Mouse (Mus musculus) CD8-positive naive resting alpha-beta T cell, adult 2 months (primary cell): ENCODE results near the gene Cd164l2.

Experiments used
- DNase-seq, 2 experiments: peaks; one replicate each; pipeline ENCODE4 v3.0.0; 2022; ENCODE audit warnings: low read depth in 2 of 2, low spot score in 2 of 2

Gene Cd164l2

GRCm38 (mm10) chr4:133218745-133219144 is 6.8 kb downstream of the Cd164l2 start:
- no peak for DNase-seq

DNA sequence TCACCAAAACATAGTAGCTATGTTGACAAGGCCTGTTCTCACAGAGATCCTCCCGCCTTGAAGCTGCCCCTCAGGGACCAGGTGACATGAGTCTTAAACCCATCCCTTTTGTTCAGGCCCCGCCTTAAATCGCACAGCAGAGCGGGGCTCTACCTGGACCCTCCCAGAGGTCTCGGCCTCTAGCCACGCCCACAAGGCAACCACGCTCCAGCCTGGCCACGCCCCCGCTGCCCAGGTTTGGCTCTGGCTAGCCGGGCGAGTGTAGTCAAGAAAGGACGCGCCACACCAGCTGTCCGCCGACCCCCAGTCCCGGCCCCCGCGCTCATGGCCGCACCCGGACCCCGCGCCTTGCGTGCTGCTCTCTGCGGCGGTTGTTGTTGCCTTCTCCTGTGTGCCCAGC is 8.7 kb downstream of the Cd164l2 start:
- no peak for DNase-seq

DNA sequence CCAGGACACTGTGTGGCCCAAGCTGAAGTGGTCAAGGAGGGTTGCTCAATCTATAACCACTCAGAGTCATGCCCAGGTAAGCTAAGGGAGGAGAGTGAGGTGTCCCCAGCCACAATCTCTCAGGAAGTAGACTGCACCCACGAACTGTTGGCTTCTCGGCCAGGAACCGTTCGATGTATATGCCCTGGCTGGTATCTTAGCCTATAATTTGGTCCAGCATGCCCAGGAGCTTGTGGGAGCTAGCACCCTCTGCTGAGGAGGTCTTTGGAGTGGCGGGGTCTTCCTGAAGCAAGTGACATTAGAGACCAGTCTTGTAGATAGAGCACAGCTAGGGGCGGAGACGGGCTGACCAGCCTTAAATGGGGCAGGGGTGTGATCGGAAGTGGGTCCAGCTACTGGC is 9.8 kb downstream of the Cd164l2 start:
- no peak for DNase-seq

- no peak for DNase-seq
Observed at GRCm38 (mm10) chr4:133223875-133224274, 11.9 kb downstream of the Cd164l2 start.

DNA sequence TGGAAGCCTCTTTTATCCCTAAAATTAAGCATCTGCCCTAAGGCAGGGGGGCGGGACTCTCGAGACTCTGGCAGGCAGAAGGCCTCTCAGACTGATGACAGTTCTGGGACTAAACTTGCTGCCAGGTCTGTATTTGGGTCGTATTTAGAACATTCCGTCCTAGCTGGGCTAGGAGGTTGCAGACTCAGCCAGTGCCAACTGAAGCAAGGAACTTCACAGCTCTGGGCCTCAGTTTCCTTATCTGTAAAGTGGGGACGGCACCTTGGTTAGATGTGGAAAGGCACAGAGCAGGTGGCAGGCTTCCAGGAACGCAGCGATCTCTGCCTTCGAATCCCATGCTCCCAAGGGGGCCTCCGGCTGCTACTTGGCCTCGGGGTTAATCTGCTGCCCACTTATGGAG is 14.1 kb downstream of the Cd164l2 start:
- no peak for DNase-seq

- DNase-seq, result no peak
Observed at GRCm38 (mm10) chr4:133227636-133228035, 15.7 kb downstream of the Cd164l2 start.

GRCm38 (mm10) chr4:133229582-133229981 is 17.7 kb downstream of the Cd164l2 start:
- DNase-seq, result no peak

DNA sequence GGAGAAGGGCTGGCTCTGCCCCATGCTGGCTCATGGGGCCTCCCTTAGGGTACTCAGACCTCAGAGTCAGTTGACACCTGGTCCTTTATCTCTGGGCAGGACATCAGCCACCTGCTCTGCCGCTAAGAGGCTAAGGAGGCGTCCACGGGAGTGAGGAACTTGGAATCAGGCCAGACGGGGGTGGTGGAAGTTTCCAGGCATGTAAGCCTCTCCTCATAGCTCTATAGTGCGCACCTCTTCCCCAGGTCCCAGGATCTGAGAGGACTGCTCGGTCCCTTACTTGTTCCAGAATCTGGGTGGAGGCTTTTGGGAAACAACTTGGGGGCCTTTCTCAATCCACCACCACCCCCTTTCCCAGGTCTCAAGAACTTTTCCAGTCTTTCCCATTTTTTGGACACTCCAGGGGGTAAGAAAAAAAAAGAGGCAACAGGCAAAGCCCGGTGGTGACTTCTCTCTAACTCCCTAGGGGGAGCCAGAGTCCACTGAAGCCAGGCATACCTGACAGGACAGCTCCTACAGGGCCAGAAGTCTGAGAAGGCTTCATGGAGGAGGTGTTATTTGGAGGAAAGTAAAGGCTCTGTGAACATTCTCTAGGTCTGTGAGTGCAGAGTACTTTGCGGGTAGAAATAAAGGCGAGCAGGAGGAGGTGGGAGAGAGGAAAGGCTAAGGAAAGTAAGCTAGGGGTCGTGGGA is 21.5 kb downstream of the Cd164l2 start:
- DNase-seq, result peak in 1 of 2 experiments; percentile 36

DNA sequence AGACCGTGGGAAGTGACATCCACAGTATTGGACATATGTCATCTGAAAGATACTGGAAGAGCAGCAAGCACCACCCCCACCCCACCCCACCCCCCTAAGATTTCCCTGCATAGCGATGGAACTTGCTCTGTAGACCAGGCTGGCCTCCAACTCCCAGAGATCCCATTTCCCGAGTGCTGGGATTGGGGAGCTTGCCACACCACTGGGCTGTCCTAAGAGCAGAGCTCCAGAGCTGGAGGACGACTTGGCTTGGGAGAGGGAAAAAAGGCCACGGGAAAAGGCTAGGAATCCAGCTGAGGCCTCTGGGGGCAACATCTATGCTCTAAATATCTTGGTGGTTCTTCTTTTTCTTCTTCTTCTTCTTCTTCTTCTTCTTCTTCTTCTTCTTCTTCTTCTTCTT is 22.8 kb downstream of the Cd164l2 start:
- DNase-seq, result no peak

GRCm38 (mm10) chr4:133235415-133235814 is 23.5 kb downstream of the Cd164l2 start:
- DNase-seq, result no peak

GRCm38 (mm10) chr4:133237911-133238310 is 26.0 kb downstream of the Cd164l2 start:
- no peak for DNase-seq

- no peak for DNase-seq
Observed at GRCm38 (mm10) chr4:133240490-133240921, 28.6 kb downstream of the Cd164l2 start, which contains the start of gene Map3k6. Map3k6 (plus strand) TSS chr4:133240818.

DNA sequence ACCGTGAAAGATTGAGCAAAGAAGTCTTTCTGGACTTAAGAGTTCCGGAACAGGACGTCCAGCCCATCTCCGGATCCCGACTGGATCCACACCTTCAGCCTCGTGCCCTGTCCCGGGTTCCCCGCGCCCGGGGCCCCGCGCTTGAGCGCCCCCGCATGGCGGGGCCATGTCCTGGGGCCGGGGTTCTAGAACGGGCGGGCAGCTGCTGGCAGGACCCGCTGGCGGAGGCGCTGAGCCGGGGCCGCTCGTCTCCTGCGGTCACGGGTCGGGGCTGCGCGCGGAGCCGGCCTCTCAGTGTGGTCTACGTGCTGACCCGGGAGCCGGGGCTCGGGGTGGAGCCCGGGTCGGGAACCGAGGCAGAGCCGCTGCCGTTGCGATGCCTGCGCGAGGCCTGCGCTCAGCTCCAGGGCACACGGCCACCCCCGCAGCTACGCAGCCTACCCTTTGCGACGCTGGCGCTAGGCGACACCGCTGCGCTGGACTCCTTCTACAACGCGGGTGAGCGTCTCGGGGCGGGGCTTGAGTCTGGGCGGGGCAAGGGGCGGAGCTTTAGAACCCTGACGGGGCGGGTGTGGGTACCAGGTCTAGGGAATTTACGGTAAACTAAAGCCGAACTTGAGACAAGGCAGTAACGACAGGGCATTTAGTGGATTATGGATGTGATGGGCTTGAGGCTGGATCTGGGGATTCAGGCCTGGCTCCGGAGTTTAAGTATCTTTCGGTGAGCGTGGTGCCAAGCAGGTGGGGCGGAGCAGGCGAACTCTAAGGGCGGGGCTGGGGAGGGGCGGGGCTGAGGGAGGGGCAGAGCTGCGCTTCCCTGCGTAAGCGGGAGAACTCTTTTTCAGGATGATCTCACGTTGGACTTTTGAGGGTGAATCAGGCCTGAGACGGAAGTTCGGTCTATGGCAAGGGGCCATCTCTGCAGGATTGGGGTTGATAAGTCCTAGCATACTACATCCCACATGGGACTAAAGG is 29.3 kb downstream of the Cd164l2 start:
- peak; percentile 60 to 81 for DNase-seq

- no peak for DNase-seq
Observed at GRCm38 (mm10) chr4:133241910-133242309, 30.0 kb downstream of the Cd164l2 start.

DNA sequence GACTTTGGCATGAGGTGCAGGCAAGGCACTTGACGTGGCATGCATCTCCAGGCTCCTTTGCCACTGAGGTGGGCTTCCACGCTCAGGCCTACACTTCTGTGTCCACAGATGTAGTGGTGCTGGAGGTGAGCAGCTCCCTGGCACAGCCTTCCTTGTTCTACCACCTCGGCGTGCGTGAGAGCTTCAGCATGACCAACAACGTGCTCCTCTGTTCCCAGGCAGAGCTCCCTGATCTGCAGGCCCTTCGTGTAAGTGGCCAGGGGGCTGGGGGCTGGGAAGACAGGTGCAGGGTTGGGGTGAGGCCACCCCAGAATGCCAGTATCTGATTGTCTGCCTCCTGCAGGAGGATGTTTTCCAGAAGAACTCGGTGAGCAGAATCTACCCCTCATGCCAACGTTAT is 30.8 kb downstream of the Cd164l2 start:
- DNase-seq, result no peak

GRCm38 (mm10) chr4:133243538-133243937 is 31.6 kb downstream of the Cd164l2 start:
- no peak for DNase-seq

- DNase-seq, result no peak
Observed at GRCm38 (mm10) chr4:133244289-133244688, 32.4 kb downstream of the Cd164l2 start.

- DNase-seq, result no peak
Observed at GRCm38 (mm10) chr4:133247072-133247471, 35.1 kb downstream of the Cd164l2 start.

- DNase-seq, result no peak
Observed at GRCm38 (mm10) chr4:133247806-133248449, 36.0 kb downstream of the Cd164l2 start.

GRCm38 (mm10) chr4:133250609-133251008 is 38.7 kb downstream of the Cd164l2 start:
- peak; percentile 86 to 91 for DNase-seq

- no peak for DNase-seq
Observed at GRCm38 (mm10) chr4:133251214-133251613, 39.3 kb downstream of the Cd164l2 start.

GRCm38 (mm10) chr4:133252089-133252488 is 40.2 kb downstream of the Cd164l2 start:
- no peak for DNase-seq
